Mouse (Mus musculus): Measurements from ENCODE around the gene Tob1.

DNA sequence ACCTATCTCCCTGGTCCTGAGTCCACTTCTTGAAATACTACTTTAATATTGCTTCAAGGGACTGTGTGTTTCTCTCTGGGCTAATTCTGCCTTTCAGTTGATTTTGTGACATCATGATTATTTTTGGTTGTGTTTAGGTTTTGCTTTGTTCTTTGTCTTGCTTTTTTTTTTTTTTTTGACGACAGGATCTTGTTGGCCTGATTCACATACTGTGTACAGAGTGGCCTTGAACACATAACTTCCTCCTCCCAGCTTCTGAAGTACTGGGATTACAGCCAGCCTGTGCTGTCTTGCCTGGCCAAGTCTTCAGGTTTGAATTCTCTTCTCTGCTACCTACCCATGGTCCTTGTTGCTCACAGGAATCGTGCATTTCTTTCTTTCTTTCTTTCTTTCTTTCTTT, 27.6 kb upstream of the Tob1 start:
- TF ChIP-seq CEBPB (IDR thresholded peaks at IDR 0.05; ENCODE audit: low read depth) (no peak), CTCF (IDR thresholded peaks at IDR 0.05; ENCODE audit: control insufficient read depth, insufficient read depth, insufficient read length) (no peak), MYOD1 (IDR thresholded peaks at IDR 0.05; ENCODE audit: control insufficient read depth, insufficient read length, low read depth) (no peak), MAX (IDR thresholded peaks at IDR 0.05) (no peak), USF1 (IDR thresholded peaks at IDR 0.05; ENCODE audit: low read depth) (no peak), MYOG (IDR thresholded peaks at IDR 0.05; ENCODE audit: control insufficient read depth, extremely low read depth, insufficient read length) (no peak)
